Mouse (Mus musculus): ENCODE data around the gene Tgif2lx1. TPM values are rescaled to one million over a fixed set of nuclear protein-coding genes. Genes with fewer than 3 reads are reported as not detected.
"Not testable (repeated sequence)": the region's sequence is repeated elsewhere in the genome, so short reads cannot be mapped to it uniquely, and the experiment has no call there.

Tgif2lx1 gene
- total RNA-seq (2015), result not detected in 2 replicates
- not detected in 2 replicates for total RNA-seq (2017)

DNA sequence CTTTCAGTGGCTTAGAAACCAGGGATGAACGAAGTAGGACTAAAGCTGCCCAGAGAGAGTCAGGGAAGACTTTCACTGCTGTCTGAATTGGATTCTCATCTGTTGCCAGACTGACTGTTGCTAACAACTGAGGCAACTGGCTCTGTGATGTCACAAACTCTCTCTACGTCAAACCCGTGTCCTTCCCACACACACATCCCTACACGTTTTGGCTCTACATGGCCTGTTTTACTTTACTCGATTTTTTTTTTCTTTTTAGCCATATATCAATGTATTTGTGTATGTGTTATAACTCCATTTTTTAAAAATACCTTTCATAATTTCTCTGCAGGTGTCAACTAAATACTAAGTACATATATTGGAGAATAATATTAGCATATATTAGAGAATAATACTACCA lies at the start of gene Tgif2lx1:
Gene Tgif2lx1, minus strand, starts transcription at position 101 of the 400 bp plus-strand sequence.
- not testable (repeated sequence) for ATAC-seq (replicated peaks; ENCODE audit: poor library complexity)

Other genes starting within 250 kb of the Tgif2lx1 start
- gene Tgif2lx2, start 53.5 kb downstream of the Tgif2lx1 start, total RNA-seq (2015), result not detected in 2 replicates
- not detected in 2 replicates for gene Tgif2lx2, start 53.5 kb downstream of the Tgif2lx1 start, total RNA-seq (2017)

Measured in megakaryocyte progenitor cell, adult 5-6 weeks (primary cell).